ENCODE assay signal across 14 mouse cellular contexts in genomic region chr4:95723615-95724014, GRCm38 (mm10).
DNase-seq lines count a peak whose midpoint lies in the region; ATAC-seq and TF ChIP-seq lines count a peak whose summit lies in the region.
"Had no signal": no experiment of that assay in that cellular context is flagged by ENCODE, and none has a peak within 500 bp of the region (broad histone marks: within the 10 kb centered on the region; RNA-seq: fewer than 3 reads in every experiment).

No protein-coding gene starts in this region.

- peaks cover 5% of the 10 kb centered on the region for H3K36me3 ChIP-seq in liver, adult 2 months (ENCODE audit: control insufficient read depth, insufficient read depth, low read length)
- H3K36me3 ChIP-seq: forebrain, embryonic 15.5 days had no signal

- no peaks in the 10 kb centered on the region for H3K79me2 ChIP-seq in liver, adult 2 months (ENCODE audit: control insufficient read depth, insufficient read depth, low read length)

- H3K4me3 ChIP-seq in gastrocnemius, adult 2 months: no peak overlapping the region
- H3K4me3 ChIP-seq in liver, adult 2 months (ENCODE audit: insufficient read depth, low read depth, low read length): no peak overlapping the region
- H3K4me3 ChIP-seq: forebrain, embryonic 15.5 days had no signal

- no peaks in the 10 kb centered on the region for H3K4me1 ChIP-seq in liver, adult 2 months (ENCODE audit: control insufficient read depth, insufficient read depth, low read length)
- H3K4me1 ChIP-seq: forebrain, embryonic 15.5 days had no signal

- peak; percentile 52 for TF ChIP-seq CTCF in gastrocnemius, adult 2 months (IDR thresholded peaks at IDR 0.05)
- 0 out of 2 replicates have a peak, but pooled peaks have one; percentile 0 for TF ChIP-seq CTCF in liver, adult 2 months (IDR thresholded peaks at IDR 0.05; ENCODE audit: low read depth, low read length)

- intact Hi-C loops in gastrocnemius, adult 2 months (cut with DNase I): loop anchor here (5.0 kb wide), 1 partner anchor 711 kb away; no protein-coding TSS in a partner anchor

- H3K9ac ChIP-seq in liver, adult 2 months (ENCODE audit: low read depth, low read length): no peak overlapping the region
- H3K9ac ChIP-seq: forebrain, embryonic 15.5 days had no signal

- H3K27me3 ChIP-seq in liver, adult 2 months (ENCODE audit: control insufficient read depth, insufficient read depth, low read length): no peaks in the 10 kb centered on the region
- H3K27me3 ChIP-seq: forebrain, embryonic 15.5 days; Patski had no signal

- ATAC-seq in megakaryocyte progenitor cell, adult 5-6 weeks (replicated peaks; ENCODE audit: poor library complexity): 0 out of 2 replicates have a peak, but pooled peaks have one; percentile 50
- ATAC-seq: forebrain, embryonic 15.5 days; Patski had no signal

- no peak for DNase-seq in gastrocnemius, adult 2 months
- no peak for DNase-seq in gastrocnemius, adult 18-20 months (ENCODE audit: low spot score)
- no peak for DNase-seq in liver, adult 2 months (ENCODE audit: extremely low read depth, low read depth, low spot score)
- DNase-seq in liver (no peak), ES-CJ7 (ENCODE audit: low read depth, low spot score) (peak; percentile 9)
- no peak for DNase-seq in B cell, adult 2 months
- DNase-seq: cerebellum, adult 8-10 months; gastrocnemius, postnatal 25 days; heart, postnatal 4 days; kidney, postnatal 14 days; thymus, adult 2 months had no signal

- no peak for TF ChIP-seq POLR2A in liver, adult 2 months (IDR thresholded peaks at IDR 0.05; ENCODE audit: extremely low read depth, insufficient read depth, low read length)

- no peak overlapping the region for H3K27ac ChIP-seq in gastrocnemius, adult 2 months
- H3K27ac ChIP-seq in liver, adult 2 months (replicated peaks; ENCODE audit: insufficient read depth, low read depth, low read length): no peak overlapping the region
- H3K27ac ChIP-seq: forebrain, embryonic 15.5 days had no signal
